Mouse (Mus musculus) megakaryocyte-erythroid progenitor cell, adult 5-6 weeks (primary cell): ENCODE measurements around the gene Anxa2. TPM values are rescaled to one million over a fixed set of nuclear protein-coding genes. Genes with fewer than 3 reads are reported as not detected.

ENCODE experiments used
- ATAC-seq: replicated peaks from 2 replicates; pipeline ENCODE4 v1.8.0; 2016; ENCODE audit warnings: mild to moderate bottlenecking, inconsistent platforms; ENCODE audit not compliant: severe bottlenecking, poor library complexity, low FRiP score, low TSS enrichment
- total RNA-seq, 2 experiments: library from RNA; stranded (forward) in 1 of 2; stranded (reverse) in 1 of 2; fragments of 200-1000, 215-1000 nt in 1 of 2; fragments of >200 nt in 1 of 2; fragmentation: Nextera tagmentation in 1 of 2; gene quantifications; 2 replicates each; pipeline ENCODE4 v1.2.3; 2014 to 2017

The Anxa2 gene
- total RNA-seq (2014; fragmentation: Nextera tagmentation): 5.0 and 20.7 TPM in 2 replicates
- total RNA-seq (2017): 14.2 and 15.8 TPM in 2 replicates

DNA sequence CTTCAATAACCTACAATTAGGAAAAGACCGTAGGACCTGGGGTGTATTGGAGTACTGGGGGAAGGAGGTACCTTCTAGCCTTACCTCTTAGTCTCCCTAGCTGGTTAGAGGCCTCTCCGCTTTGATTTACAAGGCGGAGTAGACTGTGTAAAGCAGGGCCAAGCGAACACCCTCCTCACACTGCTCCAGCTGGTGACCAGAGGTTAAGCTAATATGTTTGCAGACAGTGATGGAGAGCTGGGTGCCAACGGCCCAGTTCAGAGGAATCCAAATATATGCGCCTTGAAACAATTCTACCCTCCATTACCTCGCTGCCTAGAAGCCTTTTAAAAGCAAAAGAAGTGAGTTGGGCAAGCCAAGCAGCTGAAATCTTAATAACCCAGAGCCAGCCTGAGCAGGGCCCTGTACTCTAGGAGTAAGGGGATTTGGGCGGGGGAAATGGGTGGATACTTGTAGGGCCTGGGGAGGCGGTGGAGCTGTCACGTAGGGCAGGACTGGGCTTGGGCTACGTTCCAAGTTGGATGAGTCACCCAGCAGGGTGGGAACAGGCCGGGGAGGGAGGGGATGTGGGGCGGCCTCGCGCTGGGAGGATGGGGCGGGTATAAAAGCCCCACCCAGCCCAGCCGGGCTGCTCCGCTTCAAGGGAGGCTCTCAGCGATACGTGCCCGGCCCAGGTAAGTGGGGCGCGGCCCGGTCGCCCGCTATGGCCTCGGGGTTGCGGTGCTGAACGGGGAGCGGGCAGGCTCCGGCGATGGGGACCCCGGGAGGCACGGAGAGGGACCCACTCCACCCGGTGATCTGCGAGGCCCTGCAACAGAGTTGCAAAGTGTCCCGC, at the start of gene Anxa2:
Gene Anxa2, plus strand, starts transcription at position 555 of the 835 bp plus-strand sequence.
- ATAC-seq: peak; percentile 51

- no peak for ATAC-seq
These were observed 48.7 kb upstream of the Anxa2 start for GRCm38 (mm10) chr9:69404671-69405070.

DNA sequence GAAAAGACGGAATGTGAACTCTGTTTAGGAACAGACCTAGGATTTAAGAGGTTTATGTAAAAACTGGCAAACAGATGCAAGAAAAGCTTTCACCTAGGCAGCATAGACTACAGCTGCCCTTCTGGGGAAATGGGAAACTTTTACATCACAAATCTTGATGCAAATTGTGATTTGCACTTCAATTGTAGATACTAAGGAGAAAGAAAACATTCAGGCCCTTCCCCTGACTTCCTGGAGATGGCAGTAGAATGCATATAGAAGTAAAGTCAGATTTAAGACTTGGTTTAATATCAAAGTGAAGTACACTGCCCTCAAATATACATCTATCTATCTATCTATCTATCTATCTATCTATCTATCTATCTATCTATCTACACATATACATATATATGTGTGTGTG, 33.9 kb upstream of the Anxa2 start:
- ATAC-seq: no peak

- ATAC-seq: no peak
These were observed 22.9 kb upstream of the Anxa2 start for GRCm38 (mm10) chr9:69430531-69430930.

GRCm38 (mm10) chr9:69431863-69432555, 21.4 kb upstream of the Anxa2 start:
- ATAC-seq: no peak

DNA sequence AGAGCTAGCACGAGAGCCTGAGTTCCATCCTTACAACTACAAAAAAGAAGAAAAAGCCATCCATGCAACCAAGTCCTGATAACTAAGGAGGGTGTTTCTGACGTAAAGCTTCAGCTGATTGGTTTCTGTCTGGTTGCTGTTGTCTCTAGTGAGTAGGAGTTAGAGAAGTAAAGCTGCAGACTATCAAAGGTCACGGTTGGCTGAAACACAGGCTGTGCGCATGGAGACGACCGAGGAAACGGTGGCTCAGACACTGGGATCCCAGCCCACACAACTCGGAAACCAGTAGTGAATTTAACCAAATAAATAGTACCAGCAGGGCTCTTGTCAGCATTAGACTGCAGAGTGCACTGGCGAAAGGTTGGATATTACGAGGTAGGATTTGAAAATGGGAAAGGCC, 18.2 kb upstream of the Anxa2 start:
- no peak for ATAC-seq

GRCm38 (mm10) chr9:69435662-69436061, 17.8 kb upstream of the Anxa2 start:
- no peak for ATAC-seq

DNA sequence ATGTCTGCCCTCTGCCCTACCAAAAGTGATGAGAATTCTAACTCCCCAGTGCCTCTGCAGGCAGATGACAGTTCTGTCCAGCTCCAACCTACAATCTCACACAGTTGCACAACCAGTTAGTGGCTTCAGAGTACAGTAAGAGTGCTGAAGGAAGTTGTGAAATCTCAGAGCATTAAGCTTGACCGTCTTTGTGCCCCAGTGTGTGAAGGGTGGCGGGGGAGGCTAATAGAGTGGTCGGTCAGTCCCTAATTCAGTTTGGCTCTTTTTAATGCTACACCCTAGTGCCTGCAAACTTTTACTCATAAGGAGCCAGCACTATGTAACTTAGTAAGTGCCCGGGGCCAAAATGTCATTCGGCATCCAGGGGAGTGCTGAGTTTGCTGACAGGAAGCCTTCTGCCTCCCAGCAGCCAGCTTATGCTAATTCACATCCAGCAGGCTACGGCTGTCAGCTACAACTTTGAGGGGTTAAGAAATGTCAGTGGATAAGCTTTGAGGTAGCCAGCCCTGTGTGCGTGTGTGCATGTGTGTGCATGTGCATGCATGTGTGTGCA, 13.5 kb upstream of the Anxa2 start:
- ATAC-seq: no peak; the same call in 1 of the 2 replicates

- ATAC-seq: no peak
These were observed 10.9 kb upstream of the Anxa2 start for GRCm38 (mm10) chr9:69442471-69443038.

GRCm38 (mm10) chr9:69443203-69443602, 10.2 kb upstream of the Anxa2 start:
- no peak for ATAC-seq

GRCm38 (mm10) chr9:69448801-69449200, 4.6 kb upstream of the Anxa2 start:
- ATAC-seq: no peak

- ATAC-seq: no peak
These were observed 2.8 kb upstream of the Anxa2 start for GRCm38 (mm10) chr9:69450636-69451035.

DNA sequence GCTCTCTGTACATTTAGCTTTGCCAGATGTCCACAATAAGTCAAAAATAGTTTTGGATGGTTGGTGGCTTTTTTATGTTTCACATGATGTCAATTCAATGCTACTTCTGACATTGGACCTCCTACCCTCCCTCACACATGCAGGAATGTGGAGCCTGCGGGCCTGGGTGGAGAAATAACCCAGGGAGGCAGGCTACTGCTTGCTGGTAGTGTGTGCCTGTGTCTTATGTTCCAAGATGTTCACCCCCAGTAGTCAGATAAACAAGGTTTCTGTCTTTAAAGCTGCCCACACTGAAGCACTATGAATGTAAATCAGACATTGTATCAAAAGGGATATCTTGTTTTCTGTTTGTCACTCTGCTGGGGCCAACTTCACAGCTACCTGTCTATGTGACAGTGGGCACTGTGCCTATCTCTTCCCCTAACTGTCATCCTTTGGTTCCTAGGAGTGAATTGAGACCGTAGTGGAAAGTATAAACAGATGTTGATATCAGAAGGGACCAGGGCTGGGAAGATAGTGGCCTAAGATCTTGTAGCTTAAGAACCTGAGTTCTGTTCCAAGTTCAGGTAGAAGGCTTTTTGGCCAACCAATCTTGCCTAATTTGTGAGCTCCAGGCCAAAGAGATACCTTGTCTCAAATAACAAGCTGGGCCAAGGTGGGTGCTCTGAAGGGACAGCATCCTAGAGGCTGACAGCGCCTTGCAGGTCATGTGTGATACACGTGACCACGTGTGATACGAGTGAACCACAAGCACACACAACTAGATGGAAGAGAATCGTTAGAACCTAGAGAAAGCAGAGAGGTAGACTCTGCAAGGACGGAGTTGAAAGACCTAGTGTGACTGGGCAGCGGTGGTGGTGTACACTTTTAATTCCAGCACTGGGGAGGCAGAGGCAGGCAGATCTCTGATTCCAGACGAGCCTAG, 1.3 kb upstream of the Anxa2 start:
- peak; percentile 45 for ATAC-seq

DNA sequence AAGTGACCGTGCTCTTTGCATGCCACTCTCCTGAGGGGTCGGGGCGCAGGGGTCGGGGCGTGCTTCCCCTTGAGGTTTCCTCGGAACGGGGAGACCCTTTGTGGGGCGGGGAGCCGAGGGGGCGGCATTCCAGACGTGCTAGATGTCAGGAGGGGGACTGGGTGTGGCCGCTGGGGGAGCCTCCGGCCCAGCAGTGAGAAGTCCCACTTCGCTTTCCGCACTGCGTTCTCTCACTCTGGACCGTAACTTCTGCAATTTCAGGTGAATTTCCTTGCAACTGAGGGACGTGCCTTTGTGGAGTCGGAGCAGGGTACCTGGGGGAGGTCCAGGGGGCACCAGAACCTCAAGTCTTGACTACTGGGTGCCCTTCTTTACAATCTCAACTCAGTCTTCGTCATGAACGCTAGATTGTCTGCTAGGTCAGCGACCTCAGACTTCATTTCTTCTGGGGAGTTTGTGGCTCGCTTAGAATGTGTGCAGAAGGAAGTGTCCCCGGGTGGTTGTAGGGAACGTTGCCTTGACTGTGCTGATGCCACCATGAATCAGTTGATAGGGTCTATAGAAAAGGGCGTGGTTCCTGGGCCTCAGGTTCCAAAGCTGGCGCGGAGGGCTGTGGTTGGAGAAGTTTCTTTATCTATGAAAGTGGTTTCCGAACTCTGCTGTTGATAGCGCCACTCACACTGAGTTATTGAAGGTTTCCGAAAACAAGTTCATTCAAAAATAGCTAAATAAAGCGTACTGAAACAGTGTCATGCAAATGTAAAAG, 664 bp downstream of the Anxa2 start:
- ATAC-seq: peak; percentile 66

DNA sequence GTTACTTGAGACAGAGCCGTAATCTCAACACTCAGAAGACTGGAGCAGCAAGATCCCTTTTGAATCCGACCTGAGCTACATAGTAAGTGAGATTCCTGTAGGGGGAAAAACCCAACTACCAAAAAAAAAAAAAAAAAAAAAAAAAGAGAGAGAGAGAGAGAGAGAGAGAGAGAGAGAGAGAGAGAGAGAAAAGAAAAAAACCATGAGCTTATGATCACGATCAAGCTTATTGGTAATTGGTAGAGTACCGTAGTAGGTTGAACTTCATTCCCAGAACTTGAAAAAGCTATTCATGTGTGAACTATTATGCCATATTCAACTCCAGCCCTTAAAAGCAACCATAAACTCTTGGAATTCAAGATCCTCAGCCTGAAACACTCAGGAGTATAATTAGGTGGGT, 1.3 kb downstream of the Anxa2 start:
- no peak for ATAC-seq

DNA sequence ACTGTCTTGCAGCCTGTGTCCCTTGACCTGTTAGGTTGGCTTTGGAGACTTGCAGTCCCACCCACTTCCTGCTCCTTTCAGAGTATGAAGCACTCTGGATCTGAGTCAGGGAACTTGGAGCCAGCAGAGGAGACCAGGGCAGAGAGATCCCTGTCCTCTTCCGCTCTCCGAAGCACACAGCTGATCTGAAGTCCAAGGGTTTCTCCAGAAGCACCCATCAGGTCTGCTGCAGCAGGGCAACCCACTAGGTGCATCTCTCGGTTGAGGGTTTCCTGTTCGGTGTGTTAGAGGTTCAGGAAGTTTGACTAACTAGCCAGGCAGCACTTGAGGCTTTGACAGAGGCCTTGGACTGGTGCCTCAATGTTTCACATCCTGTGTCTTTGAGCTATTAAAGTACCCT, 2.0 kb downstream of the Anxa2 start:
- ATAC-seq: no peak

GRCm38 (mm10) chr9:69456406-69457075, 3.1 kb downstream of the Anxa2 start:
- no peak for ATAC-seq

DNA sequence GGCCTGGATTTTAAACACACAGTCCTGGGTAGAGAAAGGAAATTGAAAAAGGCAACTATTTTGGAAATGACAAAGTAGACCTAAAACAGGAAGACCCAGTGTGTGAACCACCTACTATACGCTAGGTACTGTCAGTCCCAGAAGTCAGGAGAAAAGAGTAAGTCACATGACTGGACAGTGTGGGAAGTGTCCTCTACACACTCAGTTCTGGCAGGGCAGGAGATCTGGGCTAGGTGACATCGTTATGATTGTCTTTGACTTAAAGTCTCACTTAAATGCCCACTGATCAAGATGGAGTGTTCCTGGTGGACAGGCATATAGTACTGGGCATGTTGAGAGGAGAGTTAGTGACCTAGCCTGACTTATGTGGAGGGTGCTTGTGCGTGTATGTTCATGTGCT, 3.7 kb downstream of the Anxa2 start:
- ATAC-seq: no peak
